Mouse (Mus musculus): ENCODE measurements around the gene Sv2a.

GRCm38 (mm10) chr3:96209242-96209641 lies 28.3 kb downstream of the Sv2a start:
- TF ChIP-seq ZNF384 (IDR thresholded peaks at IDR 0.05; ENCODE audit: low read depth, low read length) (no peak), ZC3H11A (IDR thresholded peaks at IDR 0.05; ENCODE audit: borderline replicate concordance, low read depth, low read length) (no peak), MAFK (IDR thresholded peaks at IDR 0.05; ENCODE audit: insufficient read depth, low read depth, low read length) (no peak), HCFC1 (IDR thresholded peaks at IDR 0.05; ENCODE audit: borderline replicate concordance, insufficient read depth, low read length) (no peak), CHD2 (IDR thresholded peaks at IDR 0.05; ENCODE audit: low read depth, low read length) (no peak)

Data from ES-E14 (cell line).